Mouse (Mus musculus): Measurements from ENCODE around the gene Otud7b. TPM values are rescaled to one million over a fixed set of nuclear protein-coding genes. Genes with fewer than 3 reads are reported as not detected.

Gene Otud7b
- polyA plus RNA-seq, 1 experiment from 2014 or later: 12.4 TPM

- no peak overlapping the region for H3K4me3 ChIP-seq
- H3K36me3 ChIP-seq (ENCODE audit: poor library complexity, severe bottlenecking): peaks cover 7% of the 10 kb centered on the region
- H3K4me1 ChIP-seq: peaks cover 26% of the 10 kb centered on the region
- no peaks in the 10 kb centered on the region for H3K27me3 ChIP-seq
- H3K9me3 ChIP-seq (replicated peaks): no peaks in the 10 kb centered on the region
- H3K9ac ChIP-seq: 0 out of 2 replicates have a peak overlapping the region, but pooled peaks have one; percentile 65
- WGBS: 58% methylated on average over 4 of the region's 4 CpGs
- peak overlapping the region; percentile 89 for H3K4me2 ChIP-seq
- ATAC-seq: no peak
- H3K27ac ChIP-seq: no peak overlapping the region
These were observed 56.0 kb downstream of the Otud7b start for GRCm38 (mm10) chr3:96160222-96160802.

DNA sequence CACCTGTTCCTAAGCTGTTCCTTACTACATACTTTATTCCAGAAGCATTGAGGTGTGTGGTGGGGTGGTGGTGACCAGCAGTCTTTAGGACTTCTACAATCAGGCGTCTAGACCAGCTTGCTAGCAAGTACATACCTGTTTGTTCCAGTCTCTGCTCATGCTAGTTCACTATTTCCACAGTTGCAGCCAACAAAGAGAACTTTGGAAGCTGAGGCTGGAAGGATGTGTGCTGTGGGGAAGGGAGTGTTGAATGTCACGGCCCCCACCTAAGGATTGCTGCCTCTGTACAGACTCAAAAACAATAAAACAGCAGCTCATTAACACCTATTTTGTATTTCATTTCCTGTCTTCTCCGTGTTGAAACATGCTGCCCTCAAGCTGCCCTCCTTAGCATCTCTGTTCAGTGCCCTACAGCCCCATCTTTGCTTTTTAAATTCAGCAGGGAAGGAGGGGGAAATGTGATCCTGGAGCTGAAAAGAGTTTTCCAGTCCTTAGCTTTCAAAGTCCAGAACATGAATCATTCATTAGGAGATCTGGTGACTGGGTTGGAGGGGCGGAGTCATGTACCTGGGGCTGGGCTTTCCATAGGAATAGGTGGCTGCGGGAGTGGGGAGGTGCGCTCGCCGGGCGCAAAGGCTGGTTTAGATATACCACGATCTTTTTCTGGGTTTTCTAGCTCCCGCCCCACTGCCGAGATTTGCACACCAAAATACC lies 56.6 kb downstream of the Otud7b start:
- no peaks in the 10 kb centered on the region for H3K27me3 ChIP-seq
- peak overlapping the region; percentile 45 for H3K4me3 ChIP-seq
- peak overlapping the region; percentile 65 for H3K9ac ChIP-seq
- 0 out of 2 replicates have a peak, but pooled peaks cover under 1% of the 10 kb centered on the region for H3K36me3 ChIP-seq (ENCODE audit: poor library complexity, severe bottlenecking)
- H3K4me1 ChIP-seq: peaks cover 26% of the 10 kb centered on the region
- WGBS: 0% methylated on average over 12 of the region's 12 CpGs
- H3K4me2 ChIP-seq: peak overlapping the region; percentile 89
- H3K9me3 ChIP-seq (replicated peaks): no peaks in the 10 kb centered on the region
- peak; percentile 69; the same call in 1 of the 2 replicates for ATAC-seq
- no peak overlapping the region for H3K27ac ChIP-seq

DNA sequence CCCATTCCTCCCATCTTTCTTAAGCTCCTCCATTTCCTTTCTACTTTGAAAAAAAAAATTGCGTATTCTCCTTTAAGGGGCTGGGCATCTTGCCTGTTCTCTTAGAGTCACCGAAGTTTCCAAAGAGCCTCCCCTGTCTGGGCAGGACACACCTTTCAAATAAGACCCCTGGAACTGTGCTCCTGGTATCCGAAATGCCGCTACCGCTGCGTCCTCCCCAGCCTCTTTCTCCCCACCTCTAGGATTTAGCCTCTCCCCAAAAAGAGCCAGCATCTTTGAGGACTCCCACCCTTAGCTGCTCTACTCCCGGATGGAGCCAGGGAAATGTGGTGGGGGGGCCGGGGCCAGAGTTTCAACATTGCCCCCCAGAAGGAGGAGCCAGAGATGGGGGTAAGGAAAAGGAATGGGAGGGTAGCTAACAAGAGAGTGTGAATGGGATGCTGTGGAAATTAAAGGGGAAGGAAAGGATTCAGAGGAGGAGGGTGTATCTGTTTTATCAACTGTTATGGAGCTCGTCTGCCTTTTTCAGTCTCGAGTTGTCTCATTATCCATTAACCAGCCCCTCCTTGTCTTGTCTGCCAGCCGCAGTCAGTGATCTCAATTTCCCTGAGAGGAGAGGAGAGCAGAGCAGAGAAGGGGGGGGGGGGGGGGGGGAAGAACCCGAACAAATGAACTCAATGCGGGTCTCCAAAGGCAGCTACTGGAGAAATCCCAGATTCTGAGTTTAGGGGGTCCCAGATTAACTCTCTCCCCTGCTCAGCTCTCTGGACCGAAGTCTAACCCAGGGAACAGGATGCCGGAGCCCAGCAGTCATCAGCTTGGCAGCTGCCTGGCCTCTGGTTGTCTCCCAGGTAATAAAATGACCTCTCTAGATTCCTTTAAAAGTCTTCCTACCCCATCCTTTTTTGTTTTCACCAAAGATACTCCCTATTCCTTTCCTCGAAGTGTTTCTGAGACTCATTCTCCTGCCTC lies 57.8 kb downstream of the Otud7b start, which contains the start of gene Mtmr11:
Gene Mtmr11 (plus strand): TSS at position 136 of the 972 bp plus-strand sequence.
- peak within 1 kb of the TSS; percentile 45 for H3K4me3 ChIP-seq
- peak within 1 kb of the TSS; percentile 65 for H3K9ac ChIP-seq
- ATAC-seq: peak; percentile 47; the same call in 1 of the 2 replicates
- peaks cover 26% of the 10 kb centered on the region for H3K4me1 ChIP-seq
- H3K27ac ChIP-seq: no peak within 1 kb of the TSS; the same call in 1 of the 2 replicates
- H3K36me3 ChIP-seq (ENCODE audit: poor library complexity, severe bottlenecking): no peaks in the 10 kb centered on the region
- 10% methylated on average over 15 of the region's 16 CpGs for WGBS
- no peaks in the 10 kb centered on the region for H3K9me3 ChIP-seq (replicated peaks)
- H3K27me3 ChIP-seq: no peaks in the 10 kb centered on the region
- peak within 1 kb of the TSS; percentile 89 for H3K4me2 ChIP-seq

DNA sequence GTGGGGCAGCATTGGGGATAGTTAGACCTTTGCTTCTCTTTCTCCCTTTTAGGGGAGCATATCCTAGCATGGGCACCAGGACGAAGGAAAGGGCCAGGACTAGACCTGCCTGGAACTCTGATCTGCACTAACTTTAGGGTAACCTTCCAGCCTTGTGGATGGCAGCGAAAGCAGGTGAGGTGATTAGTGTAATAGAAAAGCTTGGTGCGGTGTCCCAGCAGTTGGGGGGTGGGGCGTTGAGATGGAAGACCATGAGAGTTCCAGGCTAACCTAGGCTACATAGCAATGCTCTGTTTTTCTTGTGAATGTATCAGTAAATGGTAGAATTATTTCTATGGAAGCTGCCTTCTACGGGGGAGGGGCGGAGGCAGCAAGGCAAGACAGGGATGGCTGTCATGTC lies 58.7 kb downstream of the Otud7b start:
- H3K27me3 ChIP-seq: no peaks in the 10 kb centered on the region
- H3K36me3 ChIP-seq (ENCODE audit: poor library complexity, severe bottlenecking): no peaks in the 10 kb centered on the region
- peak overlapping the region; percentile 89; the same call in 1 of the 2 replicates for H3K4me2 ChIP-seq
- no peaks in the 10 kb centered on the region for H3K9me3 ChIP-seq (replicated peaks)
- ATAC-seq: no peak
- H3K9ac ChIP-seq: no peak overlapping the region
- H3K4me3 ChIP-seq: peak overlapping the region; percentile 45; the same call in 1 of the 2 replicates
- H3K4me1 ChIP-seq: peaks cover 26% of the 10 kb centered on the region
- WGBS: 92% methylated on average over 6 of the region's 6 CpGs
- no peak overlapping the region for H3K27ac ChIP-seq

GRCm38 (mm10) chr3:96168466-96169158 lies 64.3 kb downstream of the Otud7b start:
- no peaks in the 10 kb centered on the region for H3K36me3 ChIP-seq (ENCODE audit: poor library complexity, severe bottlenecking)
- ATAC-seq: no peak
- no peak overlapping the region for H3K27ac ChIP-seq

GRCm38 (mm10) chr3:96170276-96170675 lies 65.9 kb downstream of the Otud7b start:
- no peak overlapping the region for H3K9ac ChIP-seq

More at GRCm38 (mm10) chr3:96168466-96169158, 64.3 kb downstream of the Otud7b start:
- 71% methylated on average over 12 of the region's 12 CpGs for WGBS
- H3K9ac ChIP-seq: no peak overlapping the region
- peaks cover 26% of the 10 kb centered on the region for H3K4me1 ChIP-seq
- H3K27me3 ChIP-seq: no peaks in the 10 kb centered on the region
- H3K4me3 ChIP-seq: no peak overlapping the region
- H3K9me3 ChIP-seq (replicated peaks): no peaks in the 10 kb centered on the region
- H3K4me2 ChIP-seq: no peak overlapping the region

DNA sequence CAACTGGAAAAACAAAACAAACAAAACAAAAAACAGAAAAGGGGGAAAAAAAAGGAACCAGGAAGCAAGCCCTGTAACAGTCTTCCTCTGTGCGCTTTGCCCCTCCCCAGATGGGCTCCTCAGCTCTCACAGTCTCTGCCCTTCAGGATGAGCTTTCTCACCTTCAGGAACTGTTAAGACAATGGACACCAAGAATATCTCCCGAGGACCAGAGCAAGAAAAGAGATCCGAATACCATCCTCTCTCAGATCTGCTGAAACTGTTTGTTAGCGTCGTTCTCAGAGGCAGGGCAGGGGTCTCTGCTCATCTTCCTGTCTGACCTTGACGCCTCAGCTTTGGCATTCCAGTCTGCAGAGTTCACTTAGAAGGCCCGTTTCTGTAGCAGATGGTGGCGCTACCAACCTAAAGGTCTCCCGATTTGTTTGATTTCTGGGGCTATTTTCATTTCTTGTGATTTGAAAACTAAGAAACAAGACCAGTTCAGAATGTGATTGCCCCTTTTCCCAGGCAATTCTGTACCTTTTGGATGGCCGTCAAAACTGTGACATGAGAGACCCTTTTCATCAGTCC lies 66.7 kb downstream of the Otud7b start:
- Histone ChIP-seq H3K9me3 (replicated peaks) (no peaks in the 10 kb centered on the region), H3K36me3 (ENCODE audit: poor library complexity, severe bottlenecking) (peaks cover 22% of the 10 kb centered on the region), H3K9ac (peak overlapping the region; percentile 92), H3K4me1 (peaks cover 41% of the 10 kb centered on the region), H3K4me3 (peak overlapping the region; percentile 96), H3K4me2 (peak overlapping the region; percentile 99), H3K27ac (peak overlapping the region; percentile 99), H3K27me3 (no peaks in the 10 kb centered on the region)
- no peak for ATAC-seq
- 74% methylated on average over 10 of the region's 10 CpGs for WGBS

More at GRCm38 (mm10) chr3:96170276-96170675, 65.9 kb downstream of the Otud7b start:
- Histone ChIP-seq H3K27ac (no peak overlapping the region), H3K4me2 (0 out of 2 replicates have a peak overlapping the region, but pooled peaks have one; percentile 99), H3K9me3 (replicated peaks) (no peaks in the 10 kb centered on the region), H3K4me1 (peaks cover 41% of the 10 kb centered on the region), H3K4me3 (no peak overlapping the region), H3K27me3 (no peaks in the 10 kb centered on the region), H3K36me3 (ENCODE audit: poor library complexity, severe bottlenecking) (peaks cover 15% of the 10 kb centered on the region)
- ATAC-seq: no peak
- 86% methylated on average over 4 of the region's 4 CpGs for WGBS

DNA sequence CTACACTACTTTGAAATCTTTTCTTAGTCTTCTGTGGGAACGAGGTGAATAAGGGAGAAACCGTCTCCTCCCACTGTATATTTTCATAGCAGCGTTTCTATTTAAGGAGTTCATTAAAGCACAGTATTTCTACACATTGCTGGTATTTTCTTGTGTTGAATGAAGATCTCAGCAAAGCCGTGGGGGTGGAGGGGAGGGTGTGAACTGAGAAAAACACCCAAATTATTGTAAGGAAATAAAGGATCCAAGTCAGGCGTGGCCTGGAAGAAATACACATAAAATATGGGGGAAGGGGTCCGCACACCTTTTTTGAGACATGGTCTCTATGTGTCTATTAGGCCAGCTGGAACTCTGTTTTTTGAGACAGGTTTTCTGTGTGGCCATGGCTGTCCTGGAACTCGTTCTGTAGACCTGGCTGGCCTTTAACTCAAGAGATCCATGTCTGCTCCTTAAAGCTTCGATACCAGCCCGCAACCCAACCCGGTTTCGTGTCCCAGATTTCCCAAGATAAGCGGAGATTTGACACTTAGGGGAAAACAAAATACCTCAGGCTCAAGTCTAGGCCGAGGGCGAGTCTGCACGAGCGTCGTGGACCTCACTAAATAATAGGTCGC lies 67.4 kb downstream of the Otud7b start:
- Histone ChIP-seq H3K36me3 (ENCODE audit: poor library complexity, severe bottlenecking) (peaks cover 28% of the 10 kb centered on the region), H3K4me1 (peaks cover 41% of the 10 kb centered on the region), H3K9ac (peak overlapping the region; percentile 92), H3K27ac (peak overlapping the region; percentile 99), H3K4me3 (peak overlapping the region; percentile 96), H3K9me3 (replicated peaks) (no peaks in the 10 kb centered on the region), H3K27me3 (no peaks in the 10 kb centered on the region), H3K4me2 (peak overlapping the region; percentile 99)
- 22% methylated on average over 18 of the region's 18 CpGs for WGBS
- peak; percentile 27 for ATAC-seq

DNA sequence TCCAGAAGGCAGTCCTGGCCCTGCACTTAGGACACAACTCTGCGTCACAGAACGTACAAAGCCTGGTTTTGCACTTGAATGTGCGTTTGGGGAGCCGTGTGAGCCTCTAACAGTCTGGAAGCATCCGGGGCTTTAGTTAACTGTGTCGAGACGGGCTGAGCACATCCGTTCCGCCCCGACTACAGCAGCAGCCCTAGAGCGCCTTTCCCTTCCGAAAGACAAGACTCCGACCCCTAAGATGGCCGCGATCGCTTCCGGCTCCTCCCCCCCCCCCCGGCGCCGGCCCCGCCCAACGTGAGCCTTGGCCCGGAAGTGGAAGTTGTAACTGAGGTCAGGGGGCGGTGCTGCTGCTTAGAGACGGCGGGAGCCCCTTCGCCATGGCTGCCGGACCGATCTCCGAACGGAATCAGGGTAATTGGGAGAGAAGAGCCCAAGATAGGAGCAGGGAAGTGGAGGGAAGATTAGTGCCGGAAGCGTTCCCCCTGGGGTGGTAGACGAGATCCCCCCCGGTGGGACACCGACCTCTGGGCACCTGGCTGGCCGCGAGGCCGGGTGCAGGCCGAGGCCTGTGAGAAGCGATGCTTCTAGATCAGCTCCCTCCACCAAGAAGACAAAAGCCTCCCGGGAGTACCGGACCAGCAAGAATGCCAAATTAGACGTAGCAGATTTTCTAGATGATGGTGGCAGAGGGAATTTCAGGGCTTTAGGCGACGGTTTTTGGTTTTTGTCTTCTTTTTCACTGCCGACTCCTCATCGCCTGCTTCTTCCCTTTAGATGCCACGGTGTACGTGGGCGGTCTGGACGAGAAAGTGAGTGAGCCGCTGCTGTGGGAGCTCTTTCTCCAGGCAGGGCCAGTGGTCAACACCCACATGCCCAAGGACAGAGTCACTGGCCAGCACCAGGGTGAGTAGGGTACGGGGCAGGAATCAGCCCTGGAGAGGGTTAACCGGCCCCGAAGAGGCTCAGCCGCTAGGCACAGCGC lies 68.2 kb downstream of the Otud7b start, which contains the start of gene Sf3b4:
Gene Sf3b4 (plus strand): TSS at position 136 of the 982 bp plus-strand sequence.
- Histone ChIP-seq H3K4me2 (peak within 1 kb of the TSS; percentile 99), H3K9ac (peak within 1 kb of the TSS; percentile 92), H3K27me3 (no peaks in the 10 kb centered on the region), H3K27ac (peak within 1 kb of the TSS; percentile 99), H3K4me3 (peak within 1 kb of the TSS; percentile 96), H3K36me3 (ENCODE audit: poor library complexity, severe bottlenecking) (peaks cover 34% of the 10 kb centered on the region), H3K9me3 (replicated peaks) (no peaks in the 10 kb centered on the region), H3K4me1 (peaks cover 41% of the 10 kb centered on the region)
- peak; percentile 96 for ATAC-seq
- WGBS: 2% methylated on average over 57 of the region's 58 CpGs

GRCm38 (mm10) chr3:96173185-96173584 lies 68.9 kb downstream of the Otud7b start:
- WGBS: 34% methylated on average over 7 of the region's 7 CpGs
- no peak overlapping the region for H3K27ac ChIP-seq

More at GRCm38 (mm10) chr3:96173185-96173584, 68.9 kb downstream of the Otud7b start:
- ATAC-seq: no peak
- Histone ChIP-seq H3K9me3 (replicated peaks) (no peaks in the 10 kb centered on the region), H3K4me1 (peaks cover 41% of the 10 kb centered on the region), H3K4me3 (peak overlapping the region; percentile 96), H3K36me3 (ENCODE audit: poor library complexity, severe bottlenecking) (peaks cover 41% of the 10 kb centered on the region), H3K27me3 (no peaks in the 10 kb centered on the region), H3K9ac (peak overlapping the region; percentile 92), H3K4me2 (peak overlapping the region; percentile 99)

Measured in forebrain, embryonic 13.5 days (tissue).